Mouse (Mus musculus): ENCODE results near the gene Cald1. TPM values are rescaled to one million over a fixed set of nuclear protein-coding genes. Genes with fewer than 3 reads are reported as not detected.
A peak's percentile ranks its signal among the peaks of the same experiment; 100 is the strongest.

The Cald1 gene
- polyA plus RNA-seq, 1 experiment from 2014 or later = 66.1 TPM

- H3K4me2 ChIP-seq (ENCODE audit: low read length) = no peak overlapping the region
- H3K27ac ChIP-seq (ENCODE audit: low read depth, low read length) = no peak overlapping the region
- ATAC-seq = no peak
- H3K4me1 ChIP-seq (ENCODE audit: control insufficient read depth, insufficient read depth, low read depth, low read length) = no peaks in the 10 kb centered on the region
- WGBS = 74% methylated on average over 10 of the region's 10 CpGs
- no peaks in the 10 kb centered on the region for H3K27me3 ChIP-seq (replicated peaks; ENCODE audit: control insufficient read depth, insufficient read depth, low read length)
- no peaks in the 10 kb centered on the region for H3K36me3 ChIP-seq (ENCODE audit: control insufficient read depth, insufficient read depth, low read length)
- no peak overlapping the region for H3K9ac ChIP-seq (ENCODE audit: low read depth, low read length)
- H3K4me3 ChIP-seq (ENCODE audit: low read length) = no peak overlapping the region
- H3K9me3 ChIP-seq (ENCODE audit: control insufficient read depth, low read length) = no peaks in the 10 kb centered on the region
Measured at GRCm38 (mm10) chr6:34674897-34675296, 76.6 kb downstream of the Cald1 start.

DNA sequence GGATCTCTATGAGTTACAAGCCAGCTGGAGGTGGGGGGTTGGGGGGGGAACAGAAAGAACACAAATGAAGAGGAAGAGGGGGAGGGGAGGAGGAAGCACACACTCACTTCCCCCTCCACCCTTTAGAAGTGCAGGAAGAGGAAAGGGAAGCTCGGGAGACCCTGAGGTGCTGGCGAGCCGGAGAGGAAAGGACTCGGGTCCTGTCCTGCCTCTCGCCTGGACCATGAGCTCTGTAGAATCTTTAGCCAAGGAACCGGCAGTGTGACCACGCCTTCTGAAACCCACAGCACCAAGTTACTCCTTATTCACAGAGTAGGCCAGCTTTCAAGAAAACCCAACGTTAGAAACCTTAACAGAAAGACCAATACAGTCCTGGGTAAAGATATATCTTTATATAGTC lies 83.8 kb downstream of the Cald1 start:
- 70% methylated on average over 8 of the region's 8 CpGs for WGBS
- Histone ChIP-seq H3K36me3 (ENCODE audit: control insufficient read depth, insufficient read depth, low read length) (no peaks in the 10 kb centered on the region), H3K4me1 (ENCODE audit: control insufficient read depth, insufficient read depth, low read depth, low read length) (no peaks in the 10 kb centered on the region), H3K27ac (ENCODE audit: low read depth, low read length) (no peak overlapping the region), H3K4me3 (ENCODE audit: low read length) (no peak overlapping the region), H3K9ac (ENCODE audit: low read depth, low read length) (no peak overlapping the region), H3K4me2 (ENCODE audit: low read length) (no peak overlapping the region), H3K9me3 (ENCODE audit: control insufficient read depth, low read length) (no peaks in the 10 kb centered on the region), H3K27me3 (replicated peaks; ENCODE audit: control insufficient read depth, insufficient read depth, low read length) (no peaks in the 10 kb centered on the region)
- no peak for ATAC-seq

GRCm38 (mm10) chr6:34684886-34685285 lies 86.6 kb downstream of the Cald1 start:
- Histone ChIP-seq H3K36me3 (ENCODE audit: control insufficient read depth, insufficient read depth, low read length) (no peaks in the 10 kb centered on the region), H3K4me2 (ENCODE audit: low read length) (no peak overlapping the region), H3K27ac (ENCODE audit: low read depth, low read length) (peak overlapping the region; percentile 29; the same call in 1 of the 2 replicates), H3K9me3 (ENCODE audit: control insufficient read depth, low read length) (no peaks in the 10 kb centered on the region), H3K27me3 (replicated peaks; ENCODE audit: control insufficient read depth, insufficient read depth, low read length) (no peaks in the 10 kb centered on the region), H3K4me1 (ENCODE audit: control insufficient read depth, insufficient read depth, low read depth, low read length) (no peaks in the 10 kb centered on the region), H3K4me3 (ENCODE audit: low read length) (no peak overlapping the region), H3K9ac (ENCODE audit: low read depth, low read length) (no peak overlapping the region)
- 51% methylated on average over 8 of the region's 8 CpGs for WGBS
- no peak for ATAC-seq

DNA sequence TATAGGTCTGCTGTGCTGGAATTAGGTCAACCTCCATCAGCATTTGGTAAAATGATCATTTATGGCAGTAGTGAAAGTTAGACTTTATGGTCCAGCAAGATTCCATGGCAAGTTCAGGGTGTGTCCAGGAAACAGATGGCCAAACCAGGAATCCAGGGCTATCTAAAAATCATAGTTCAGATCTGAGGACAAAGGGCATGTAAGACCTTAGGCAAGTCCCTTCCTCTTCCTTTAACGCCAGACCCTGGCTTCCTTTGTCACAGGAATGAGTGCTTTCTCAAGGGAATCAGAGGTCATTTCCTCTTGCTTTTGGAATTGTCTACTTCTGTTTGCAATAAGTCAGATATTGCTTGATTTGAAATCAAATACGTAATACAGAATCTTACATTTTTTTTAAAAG lies 90.7 kb downstream of the Cald1 start:
- 86% methylated on average over 2 of the region's 2 CpGs for WGBS
- Histone ChIP-seq H3K4me3 (ENCODE audit: low read length) (no peak overlapping the region), H3K4me1 (ENCODE audit: control insufficient read depth, insufficient read depth, low read depth, low read length) (no peaks in the 10 kb centered on the region), H3K9ac (ENCODE audit: low read depth, low read length) (no peak overlapping the region), H3K4me2 (ENCODE audit: low read length) (no peak overlapping the region), H3K36me3 (ENCODE audit: control insufficient read depth, insufficient read depth, low read length) (no peaks in the 10 kb centered on the region), H3K27ac (ENCODE audit: low read depth, low read length) (no peak overlapping the region), H3K9me3 (ENCODE audit: control insufficient read depth, low read length) (no peaks in the 10 kb centered on the region), H3K27me3 (replicated peaks; ENCODE audit: control insufficient read depth, insufficient read depth, low read length) (no peaks in the 10 kb centered on the region)
- no peak for ATAC-seq

GRCm38 (mm10) chr6:34691416-34691815 lies 93.1 kb downstream of the Cald1 start:
- no peak for ATAC-seq
- H3K9ac ChIP-seq (ENCODE audit: low read depth, low read length) = no peak overlapping the region
- H3K27ac ChIP-seq (ENCODE audit: low read depth, low read length) = no peak overlapping the region
- no peaks in the 10 kb centered on the region for H3K4me1 ChIP-seq (ENCODE audit: control insufficient read depth, insufficient read depth, low read depth, low read length)
- H3K36me3 ChIP-seq (ENCODE audit: control insufficient read depth, insufficient read depth, low read length) = no peaks in the 10 kb centered on the region
- H3K9me3 ChIP-seq (ENCODE audit: control insufficient read depth, low read length) = no peaks in the 10 kb centered on the region
- no peak overlapping the region for H3K4me3 ChIP-seq (ENCODE audit: low read length)
- WGBS = 83% methylated on average over 7 of the region's 7 CpGs
- no peak overlapping the region for H3K4me2 ChIP-seq (ENCODE audit: low read length)
- H3K27me3 ChIP-seq (replicated peaks; ENCODE audit: control insufficient read depth, insufficient read depth, low read length) = no peaks in the 10 kb centered on the region

GRCm38 (mm10) chr6:34694096-34694495 lies 95.8 kb downstream of the Cald1 start:
- 86% methylated on average over 4 of the region's 4 CpGs for WGBS
- H3K4me3 ChIP-seq (ENCODE audit: low read length) = no peak overlapping the region
- H3K4me1 ChIP-seq (ENCODE audit: control insufficient read depth, insufficient read depth, low read depth, low read length) = no peaks in the 10 kb centered on the region
- no peak overlapping the region for H3K9ac ChIP-seq (ENCODE audit: low read depth, low read length)
- no peak for ATAC-seq
- no peak overlapping the region for H3K27ac ChIP-seq (ENCODE audit: low read depth, low read length)
- no peaks in the 10 kb centered on the region for H3K9me3 ChIP-seq (ENCODE audit: control insufficient read depth, low read length)
- H3K4me2 ChIP-seq (ENCODE audit: low read length) = no peak overlapping the region
- H3K36me3 ChIP-seq (ENCODE audit: control insufficient read depth, insufficient read depth, low read length) = no peaks in the 10 kb centered on the region
- H3K27me3 ChIP-seq (replicated peaks; ENCODE audit: control insufficient read depth, insufficient read depth, low read length) = no peaks in the 10 kb centered on the region

- H3K4me3 ChIP-seq (ENCODE audit: low read length) = no peak overlapping the region
- H3K36me3 ChIP-seq (ENCODE audit: control insufficient read depth, insufficient read depth, low read length) = no peaks in the 10 kb centered on the region
- no peak overlapping the region for H3K27ac ChIP-seq (ENCODE audit: low read depth, low read length)
- no peak for ATAC-seq
- H3K4me1 ChIP-seq (ENCODE audit: control insufficient read depth, insufficient read depth, low read depth, low read length) = peaks cover 5% of the 10 kb centered on the region
- H3K9me3 ChIP-seq (ENCODE audit: control insufficient read depth, low read length) = peaks cover 4% of the 10 kb centered on the region
- WGBS = 50% methylated on average over 1 of the region's 1 CpGs
- H3K4me2 ChIP-seq (ENCODE audit: low read length) = no peak overlapping the region
- H3K27me3 ChIP-seq (replicated peaks; ENCODE audit: control insufficient read depth, insufficient read depth, low read length) = no peaks in the 10 kb centered on the region
- no peak overlapping the region for H3K9ac ChIP-seq (ENCODE audit: low read depth, low read length)
Measured at GRCm38 (mm10) chr6:34703421-34704120, 105.3 kb downstream of the Cald1 start.

DNA sequence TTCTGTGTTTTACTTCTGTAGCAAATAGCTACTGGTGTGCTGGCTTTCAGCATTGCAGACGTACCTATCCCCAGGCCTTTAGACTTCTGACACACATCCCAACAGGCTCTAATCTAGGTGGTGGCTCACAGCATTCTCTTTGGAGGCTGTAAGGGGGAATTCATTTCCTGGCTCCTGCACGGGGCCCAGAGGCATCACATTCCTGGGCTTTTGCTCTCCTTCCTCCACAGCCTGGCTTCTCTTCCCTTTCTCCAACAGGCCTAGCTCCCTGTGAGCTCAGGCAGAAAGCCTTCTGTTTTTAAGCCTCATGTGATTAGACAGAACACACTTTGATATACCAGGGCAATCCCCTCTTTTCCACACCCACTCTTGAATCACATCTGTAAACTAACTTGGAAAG lies 109.2 kb downstream of the Cald1 start:
- ATAC-seq = no peak
- Histone ChIP-seq H3K9ac (ENCODE audit: low read depth, low read length) (no peak overlapping the region), H3K36me3 (ENCODE audit: control insufficient read depth, insufficient read depth, low read length) (no peaks in the 10 kb centered on the region), H3K4me2 (ENCODE audit: low read length) (no peak overlapping the region), H3K4me1 (ENCODE audit: control insufficient read depth, insufficient read depth, low read depth, low read length) (peaks cover 21% of the 10 kb centered on the region), H3K4me3 (ENCODE audit: low read length) (no peak overlapping the region), H3K9me3 (ENCODE audit: control insufficient read depth, low read length) (peaks cover 4% of the 10 kb centered on the region), H3K27ac (ENCODE audit: low read depth, low read length) (no peak overlapping the region), H3K27me3 (replicated peaks; ENCODE audit: control insufficient read depth, insufficient read depth, low read length) (no peaks in the 10 kb centered on the region)
- WGBS = 51% methylated on average over 2 of the region's 2 CpGs

DNA sequence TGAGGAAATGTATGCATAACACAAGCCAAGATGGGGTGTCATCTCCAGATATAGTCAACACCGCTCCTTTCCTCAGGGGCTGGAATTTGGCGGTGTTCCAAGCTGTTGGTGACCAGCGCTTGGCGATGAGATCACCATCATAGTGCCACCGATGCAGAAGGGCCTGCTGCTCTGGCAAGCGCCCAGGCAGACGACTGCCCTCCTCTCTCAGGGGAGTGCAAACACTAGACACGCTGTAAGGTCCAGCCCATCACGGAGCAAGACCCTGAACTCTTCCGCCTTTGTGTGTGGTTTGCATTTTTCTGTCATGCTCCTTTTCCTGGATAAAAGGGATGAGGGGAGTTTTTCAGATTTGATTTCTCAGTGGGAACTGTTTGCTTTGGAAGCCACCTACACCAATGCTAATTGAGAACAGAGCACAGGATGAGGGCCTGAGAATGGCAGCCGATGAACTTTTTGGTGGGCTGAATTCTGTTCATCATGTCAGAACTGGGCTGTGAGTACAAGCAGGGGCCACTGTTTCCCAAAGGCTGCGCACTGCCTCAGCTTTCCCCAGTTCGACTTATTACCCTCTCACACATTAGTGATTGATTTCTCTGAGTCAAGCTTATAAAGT lies 110.5 kb downstream of the Cald1 start:
- WGBS = 18% methylated on average over 13 of the region's 13 CpGs
- no peaks in the 10 kb centered on the region for H3K27me3 ChIP-seq (replicated peaks; ENCODE audit: control insufficient read depth, insufficient read depth, low read length)
- peaks cover 4% of the 10 kb centered on the region for H3K9me3 ChIP-seq (ENCODE audit: control insufficient read depth, low read length)
- peak overlapping the region; percentile 69 for H3K4me2 ChIP-seq (ENCODE audit: low read length)
- H3K9ac ChIP-seq (ENCODE audit: low read depth, low read length) = peak overlapping the region; percentile 78
- no peaks in the 10 kb centered on the region for H3K36me3 ChIP-seq (ENCODE audit: control insufficient read depth, insufficient read depth, low read length)
- H3K4me1 ChIP-seq (ENCODE audit: control insufficient read depth, insufficient read depth, low read depth, low read length) = peaks cover 23% of the 10 kb centered on the region
- peak overlapping the region; percentile 75 for H3K27ac ChIP-seq (ENCODE audit: low read depth, low read length)
- peak overlapping the region; percentile 65 for H3K4me3 ChIP-seq (ENCODE audit: low read length)
- ATAC-seq = peak; percentile 78
